Mouse (Mus musculus): ENCODE measurements around the gene Hist1h2af.

Hist1h2af gene

GRCm38 (mm10) chr13:23576906-23577639, 43.4 kb downstream of the Hist1h2af start:
- DNase-seq (ENCODE audit: low spot score) = no peak

- DNase-seq (ENCODE audit: low spot score) = no peak
Observed at GRCm38 (mm10) chr13:23577835-23578234, 44.1 kb downstream of the Hist1h2af start.

GRCm38 (mm10) chr13:23581408-23582218, 47.9 kb downstream of the Hist1h2af start, which contains the start of gene Hist1h4d:
Gene Hist1h4d (plus strand): TSS chr13:23581598.
- DNase-seq (ENCODE audit: low spot score) = peak; percentile 98

GRCm38 (mm10) chr13:23582219-23583056, 48.7 kb downstream of the Hist1h2af start:
- no peak for DNase-seq (ENCODE audit: low spot score)

GRCm38 (mm10) chr13:23583387-23584068, 49.8 kb downstream of the Hist1h2af start:
- no peak for DNase-seq (ENCODE audit: low spot score)
